Mouse (Mus musculus) heart, adult 2 months (tissue): ENCODE data around the gene Nhsl1. TPM values are rescaled to one million over a fixed set of nuclear protein-coding genes. Genes with fewer than 3 reads are reported as not detected.
A peak's percentile ranks its signal among the peaks of the same experiment; 100 is the strongest.

Experiments
- DNase-seq, 2 experiments: peaks; one replicate each; pipeline ENCODE4 v3.0.0; 2021
- H3K27ac ChIP-seq: fragments of 200-600 bp; 2 replicates; pipeline ENCODE4 v1.8.1; 2022
- H3K27me3 ChIP-seq: fragments of 200-500 bp; 2 replicates; pipeline ENCODE4 v1.6.1; 2012; ENCODE audit warnings: mild to moderate bottlenecking, low read length, inconsistent platforms, mixed read lengths; ENCODE audit not compliant: control insufficient read depth, insufficient read depth
- H3K36me3 ChIP-seq: fragments of 200-500 bp; 2 replicates; pipeline ENCODE4 v1.6.1; 2012; ENCODE audit warnings: low read length, inconsistent platforms; ENCODE audit not compliant: control insufficient read depth, insufficient read depth
- H3K4me1 ChIP-seq: fragments of 200-500 bp; 2 replicates; pipeline ENCODE4 v1.6.1; 2011; ENCODE audit warnings: low read length; ENCODE audit not compliant: control insufficient read depth, insufficient read depth
- H3K4me3 ChIP-seq: fragments of 200-600 bp; 2 replicates; pipeline ENCODE4 v1.8.1; 2022
- H3K79me2 ChIP-seq: fragments of 200-500 bp; replicated peaks from 2 replicates; pipeline ENCODE4 v1.6.1; 2012; ENCODE audit warnings: mild to moderate bottlenecking, inconsistent platforms, low read length, moderate library complexity, mixed read lengths; ENCODE audit not compliant: control insufficient read depth, insufficient read depth
- H3K9ac ChIP-seq: fragments of 200-500 bp; 2 replicates; pipeline ENCODE4 v1.6.1; 2012; ENCODE audit warnings: low read depth, mild to moderate bottlenecking, control low read depth, inconsistent platforms, low read length, mixed read lengths
- CTCF ChIP-seq: fragments of 200-600 bp; IDR thresholded peaks from 2 replicates; pipeline ENCODE4 v1.8.1; 2022; ENCODE audit warnings: antibody characterized with exemption, mild to moderate bottlenecking, moderate library complexity
- EP300 ChIP-seq: fragments of 200-500 bp; IDR thresholded peaks from 2 replicates; pipeline ENCODE4 v1.6.1; 2011; ENCODE audit warnings: low read depth, low read length, control low read depth; ENCODE audit not compliant: insufficient read depth
- POLR2A ChIP-seq: fragments of 200-500 bp; IDR thresholded peaks from 2 replicates; pipeline ENCODE4 v1.6.1; 2011; ENCODE audit warnings: mild to moderate bottlenecking, low read depth, low read length, control low read depth; ENCODE audit not compliant: insufficient read depth
- WGBS: fragments of 180-500 bp; shearing (Covaris S2); methylation state at CpG from one replicate; pipeline ENCODE4 v1.1.7; 2018; 5-methylcytosine and 5-hydroxymethylcytosine counted together
- intact Hi-C: fragments of 180-260 bp; cut with DNase I; formaldehyde crosslinking; loops from one replicate; pipeline ENCODE4 v1.15.1; 2025
- polyA plus RNA-seq: library from polyadenylated mRNA; depleted of rRNA; stranded (reverse); fragments of >200 nt; gene quantifications from 2 replicates; pipeline ENCODE4 v1.2.3, GENCODE M21; 2012
- total RNA-seq, 2 experiments: library from RNA; stranded (reverse); gene quantifications; 2 replicates each; pipeline ENCODE4 v1.2.3; 2021

Nhsl1 gene
- total and polyA plus RNA-seq, 3 experiments = 6.8 to 17.4 (median 15.8) TPM

DNA sequence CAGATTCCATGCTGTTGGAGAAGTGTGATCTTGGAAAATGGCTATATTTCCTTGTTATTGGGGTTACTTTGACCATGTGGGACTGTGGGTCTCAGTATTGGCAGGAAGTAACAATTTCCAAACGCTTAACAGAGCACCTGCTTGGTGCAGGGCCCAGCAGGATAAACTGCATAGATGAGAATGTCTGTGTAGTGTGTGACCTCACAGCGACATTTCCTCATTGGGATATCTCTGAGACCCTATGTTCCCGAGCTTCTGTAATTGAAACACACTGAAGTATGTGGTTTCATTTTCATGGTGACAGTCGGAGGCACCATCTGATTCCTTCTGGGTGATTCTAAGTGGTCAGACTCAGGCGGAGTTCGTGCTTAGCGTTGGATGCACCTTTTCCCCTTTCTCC lies 75.5 kb downstream of the Nhsl1 start:
- no peaks in the 10 kb centered on the region for H3K36me3 ChIP-seq
- intact Hi-C loops = loop anchor here (5.0 kb wide), 3 partner anchors 58 to 208 kb away; no protein-coding TSS in a partner anchor
- H3K79me2 ChIP-seq = no peaks in the 10 kb centered on the region
- WGBS = 78% methylated on average over 7 of the region's 7 CpGs
- no peaks in the 10 kb centered on the region for H3K27me3 ChIP-seq
- H3K27ac ChIP-seq = no peak overlapping the region
- DNase-seq = no peak
- no peak overlapping the region for H3K4me3 ChIP-seq
- no peaks in the 10 kb centered on the region for H3K4me1 ChIP-seq
- H3K9ac ChIP-seq = no peak overlapping the region
- TF ChIP-seq POLR2A = no peak
- no peak for TF ChIP-seq CTCF
- TF ChIP-seq EP300 = no peak

DNA sequence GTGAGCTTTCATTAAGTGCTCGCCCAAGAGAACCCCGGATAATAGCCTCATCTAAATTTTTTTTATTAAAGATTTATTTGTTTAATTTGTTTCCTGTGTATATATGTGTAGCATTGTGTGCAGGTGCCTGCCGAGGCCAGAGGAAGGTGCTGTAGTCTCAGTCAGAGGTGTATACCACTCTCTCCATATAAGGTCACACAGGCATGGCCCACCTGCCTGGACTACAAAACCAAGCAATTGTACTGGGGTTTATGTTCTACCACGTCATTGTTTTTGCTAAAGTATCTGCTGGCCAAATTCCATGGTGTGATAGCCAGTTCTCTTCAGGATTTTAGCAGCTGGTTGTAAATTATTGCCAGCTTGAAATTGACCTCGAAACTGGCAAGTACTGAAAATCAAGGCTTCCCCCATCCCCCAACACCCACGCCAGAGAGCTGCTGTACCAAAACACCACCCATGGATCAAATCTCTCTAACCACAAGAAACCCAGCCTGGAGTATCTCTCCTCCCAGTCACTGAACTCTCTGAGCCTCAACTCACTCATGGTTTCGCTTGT lies 81.4 kb downstream of the Nhsl1 start:
- no peaks in the 10 kb centered on the region for H3K27me3 ChIP-seq
- no peak overlapping the region for H3K27ac ChIP-seq
- TF ChIP-seq POLR2A (no peak), EP300 (no peak), CTCF (no peak)
- H3K4me1 ChIP-seq = peaks cover 2% of the 10 kb centered on the region
- H3K4me3 ChIP-seq = no peak overlapping the region
- 60% methylated on average over 7 of the region's 7 CpGs for WGBS
- H3K36me3 ChIP-seq = no peaks in the 10 kb centered on the region
- no peak overlapping the region for H3K9ac ChIP-seq
- intact Hi-C loops = no loop called here
- no peak for DNase-seq
- no peaks in the 10 kb centered on the region for H3K79me2 ChIP-seq

DNA sequence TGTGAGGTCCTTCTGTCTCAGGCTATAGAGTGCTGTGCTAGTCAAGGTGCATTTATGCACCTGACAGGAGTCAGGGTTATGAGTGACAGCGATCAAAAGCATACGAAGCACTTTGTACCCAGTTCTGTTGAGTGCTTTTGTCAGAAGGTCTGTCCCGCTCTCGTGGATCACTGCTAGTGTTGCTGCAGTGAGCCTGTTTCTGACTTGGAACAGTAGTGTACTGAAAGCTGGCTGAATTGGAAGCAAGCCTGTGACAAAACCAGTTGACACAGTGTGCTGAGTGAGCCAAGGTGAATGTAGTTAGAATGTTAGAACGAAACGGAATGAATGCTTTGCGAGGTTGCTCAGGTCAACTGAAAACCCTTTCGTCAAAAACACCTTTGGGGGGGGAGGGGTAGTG lies 82.2 kb downstream of the Nhsl1 start:
- 69% methylated on average over 8 of the region's 8 CpGs for WGBS
- H3K9ac ChIP-seq = peak overlapping the region; percentile 57; the same call in 1 of the 2 replicates
- no peak for TF ChIP-seq POLR2A
- no peak for TF ChIP-seq CTCF
- TF ChIP-seq EP300 = no peak
- no peaks in the 10 kb centered on the region for H3K36me3 ChIP-seq
- no peaks in the 10 kb centered on the region for H3K27me3 ChIP-seq
- H3K4me3 ChIP-seq = no peak overlapping the region
- H3K79me2 ChIP-seq = no peaks in the 10 kb centered on the region
- H3K4me1 ChIP-seq = peaks cover 2% of the 10 kb centered on the region
- intact Hi-C loops = no loop called here
- peak in 1 of 2 experiments; percentile 30 for DNase-seq
- H3K27ac ChIP-seq = peak overlapping the region; percentile 9; the same call in 1 of the 2 replicates

DNA sequence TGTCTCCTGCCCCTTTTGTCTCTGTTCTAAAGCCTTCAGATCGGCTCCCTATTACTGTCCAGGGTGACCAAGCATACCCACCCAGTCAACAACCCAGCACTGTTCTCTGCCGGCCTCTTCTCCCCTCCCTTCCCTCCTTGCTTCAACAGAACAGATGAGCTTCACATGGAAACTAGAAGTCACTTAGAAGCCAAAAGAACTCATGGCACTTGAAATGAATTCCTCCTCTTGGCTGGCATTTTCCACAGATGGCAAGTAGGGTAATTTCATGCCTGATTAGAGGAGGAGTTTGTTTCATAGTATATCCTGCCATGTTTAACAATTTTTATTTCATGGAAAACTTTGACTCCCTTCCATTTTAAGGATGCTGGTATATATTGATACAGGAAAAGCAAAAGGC lies 85.2 kb downstream of the Nhsl1 start:
- TF ChIP-seq POLR2A (no peak), EP300 (no peak), CTCF (no peak)
- Histone ChIP-seq H3K27ac (no peak overlapping the region), H3K4me3 (no peak overlapping the region), H3K79me2 (no peaks in the 10 kb centered on the region), H3K9ac (no peak overlapping the region), H3K4me1 (peaks cover 4% of the 10 kb centered on the region), H3K27me3 (no peaks in the 10 kb centered on the region), H3K36me3 (no peaks in the 10 kb centered on the region)
- DNase-seq = no peak
- intact Hi-C loops = no loop called here
- 70% methylated on average over 2 of the region's 2 CpGs for WGBS

DNA sequence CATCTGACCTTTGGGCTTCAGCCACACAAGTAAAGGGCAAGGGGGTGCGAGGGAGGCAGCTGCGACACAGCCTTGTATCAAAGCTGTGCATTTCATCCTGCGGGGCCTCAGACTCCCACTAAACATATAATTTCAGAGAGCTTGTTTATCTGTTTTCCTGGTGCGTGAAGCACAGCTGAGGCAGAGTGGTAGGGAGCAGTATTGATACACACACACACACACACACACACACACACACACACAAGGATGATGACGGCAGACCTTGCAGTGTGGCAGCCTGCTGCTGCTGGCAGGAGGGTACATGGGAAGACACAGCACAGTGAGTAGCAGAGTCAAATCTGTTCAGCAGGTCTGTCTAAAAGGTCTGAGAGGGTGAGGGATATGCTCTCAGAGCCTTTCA lies 85.9 kb downstream of the Nhsl1 start:
- intact Hi-C loops = loop anchor here (5.0 kb wide), 1 partner anchor 38 kb away; no protein-coding TSS in a partner anchor
- 89% methylated on average over 5 of the region's 5 CpGs for WGBS
- TF ChIP-seq CTCF (no peak), POLR2A (no peak), EP300 (no peak)
- Histone ChIP-seq H3K9ac (no peak overlapping the region), H3K4me3 (no peak overlapping the region), H3K27ac (no peak overlapping the region), H3K27me3 (no peaks in the 10 kb centered on the region), H3K36me3 (no peaks in the 10 kb centered on the region), H3K79me2 (no peaks in the 10 kb centered on the region), H3K4me1 (peaks cover 4% of the 10 kb centered on the region)
- no peak for DNase-seq

DNA sequence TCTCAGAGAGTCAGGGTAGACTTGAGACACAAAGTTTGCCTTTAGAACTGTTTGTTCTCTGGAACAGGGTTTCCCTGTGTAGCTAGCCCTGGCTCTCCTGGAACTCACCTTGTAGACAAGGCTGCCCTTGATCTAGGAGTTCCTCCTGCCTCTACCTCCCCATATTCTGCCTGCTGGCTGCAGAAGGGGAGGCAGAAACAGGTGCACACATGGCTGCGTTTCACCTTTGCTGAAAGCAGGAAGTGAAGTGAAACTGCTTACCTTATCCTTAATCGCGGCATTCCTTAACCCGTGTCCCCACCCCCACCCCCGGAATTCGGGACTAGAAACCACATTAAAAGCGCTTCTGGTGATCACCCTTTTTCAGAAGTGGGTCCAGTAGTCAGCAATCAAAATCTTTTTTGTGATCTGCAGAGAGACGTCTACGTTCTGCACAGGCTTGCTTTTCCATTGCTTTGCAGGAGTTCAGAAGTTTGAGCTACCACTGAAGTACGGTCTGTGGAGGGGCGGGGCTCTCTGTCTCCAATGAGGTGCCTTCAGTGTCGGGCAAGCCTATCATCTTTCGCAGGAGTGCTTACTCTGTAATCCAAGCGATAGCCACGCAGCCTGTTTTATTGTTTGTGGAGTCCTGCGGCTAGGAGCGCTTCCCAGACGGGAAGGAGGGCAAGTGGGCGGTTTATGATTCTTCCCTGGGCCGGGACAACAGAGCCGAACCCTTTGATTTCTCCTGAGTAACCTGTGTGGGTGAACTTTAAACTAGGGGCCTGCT lies 88.5 kb downstream of the Nhsl1 start:
- Histone ChIP-seq H3K27ac (peak overlapping the region; percentile 66), H3K4me1 (peaks cover 2% of the 10 kb centered on the region; the same call in 1 of the 2 replicates), H3K9ac (peak overlapping the region; percentile 40), H3K27me3 (no peaks in the 10 kb centered on the region), H3K36me3 (no peaks in the 10 kb centered on the region), H3K79me2 (0 out of 2 replicates have a peak, but pooled peaks cover 1% of the 10 kb centered on the region), H3K4me3 (peak overlapping the region; percentile 55)
- peak; percentile 74 for TF ChIP-seq POLR2A
- no peak for TF ChIP-seq EP300
- TF ChIP-seq CTCF = no peak
- intact Hi-C loops = loop anchor here (5.0 kb wide), 1 partner anchor 35 kb away; no protein-coding TSS in a partner anchor
- WGBS = 1% methylated on average over 21 of the region's 21 CpGs
- DNase-seq = peak; percentile 80 to 87
